ENCODE assay signal across 20 mouse cellular contexts in the genomic region with DNA sequence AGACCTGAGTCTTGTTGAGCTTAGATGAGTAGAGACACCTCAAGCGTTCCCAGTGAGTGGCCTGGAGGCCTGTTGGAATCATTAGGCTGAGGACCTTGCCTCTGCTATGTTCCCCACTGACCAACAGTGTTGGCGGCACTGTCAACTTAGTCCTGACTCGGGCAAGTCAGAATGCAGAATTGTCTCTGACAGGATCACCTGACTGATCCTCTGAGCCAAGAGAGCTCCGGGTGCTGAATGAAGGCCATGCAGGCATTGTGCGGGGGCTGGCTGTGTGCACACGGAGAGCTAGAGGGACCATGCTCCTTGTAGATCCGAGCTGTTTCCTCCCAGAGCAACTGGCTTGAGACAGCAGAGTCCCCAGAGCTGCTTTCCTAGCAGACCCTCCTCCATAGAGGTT. TPM values are rescaled to one million over a fixed set of nuclear protein-coding genes. Genes with fewer than 3 reads are reported as not detected.
DNase-seq lines count a peak whose midpoint lies in the region; ATAC-seq and TF ChIP-seq lines count a peak whose summit lies in the region.
"Had no signal": no experiment of that assay in that cellular context is flagged by ENCODE, and none has a peak within 500 bp of the region (broad histone marks: within the 10 kb centered on the region; RNA-seq: fewer than 3 reads in every experiment).

No protein-coding gene starts in this region.

- no peak overlapping the region for H3K27ac ChIP-seq in heart, postnatal 0 days (ENCODE audit: low read depth)
- peak overlapping the region; percentile 19 for H3K27ac ChIP-seq in liver, embryonic 13.5 days
- no peak overlapping the region for H3K27ac ChIP-seq in liver, embryonic 12.5 days
- H3K27ac ChIP-seq: forebrain, embryonic 10.5 days; limb, embryonic 12.5 days; liver, embryonic 14.5 days; lung, embryonic 15.5 days had no signal

- H3K4me2 ChIP-seq in heart, postnatal 0 days (ENCODE audit: low read depth, low read length), result no peak overlapping the region
- H3K4me2 ChIP-seq in liver, embryonic 13.5 days, result no peak overlapping the region
- H3K4me2 ChIP-seq in liver, embryonic 12.5 days, result no peak overlapping the region
- H3K4me2 ChIP-seq: heart, embryonic 11.5 days; limb, embryonic 12.5 days; lung, embryonic 15.5 days; midbrain, embryonic 11.5 days had no signal

- no peak overlapping the region for H3K9ac ChIP-seq in heart, postnatal 0 days (replicated peaks; ENCODE audit: low read depth, low read length)
- no peak overlapping the region for H3K9ac ChIP-seq in liver, embryonic 13.5 days
- H3K9ac ChIP-seq in liver, embryonic 12.5 days, result no peak overlapping the region
- H3K9ac ChIP-seq: limb, embryonic 12.5 days; liver, embryonic 14.5 days; lung, embryonic 15.5 days had no signal

- DNase-seq in adrenal gland, adult 2 months, result peak; percentile 32
- no peak for DNase-seq in adrenal gland, adult 18-20 months (ENCODE audit: low spot score in 2 of 2)
- no peak for DNase-seq in heart, postnatal 0 days (ENCODE audit: low spot score)
- DNase-seq in heart, adult 8-10 months (ENCODE audit: low spot score), result no peak
- DNase-seq in liver, embryonic 13.5 days, result no peak
- DNase-seq in layer of hippocampus, postnatal 14 days (ENCODE audit: low spot score in 2 of 2), result no peak
- DNase-seq in right cerebral cortex, postnatal 25 days, result no peak
- DNase-seq: kidney, adult 8-10 months; kidney, postnatal 25 days; layer of hippocampus, adult 9-11 months; lung, postnatal 4 days; spleen, adult 18-20 months; thymus, postnatal 25 days had no signal

- TF ChIP-seq CTCF in heart, postnatal 0 days (IDR thresholded peaks at IDR 0.05; ENCODE audit: low read depth), result no peak

- TF ChIP-seq EP300 in heart, postnatal 0 days (IDR thresholded peaks at IDR 0.05; ENCODE audit: low read depth), result no peak

- peak; percentile 67 for ATAC-seq in heart, postnatal 0 days (ENCODE audit: insufficient read depth, low read depth)
- ATAC-seq in liver, embryonic 13.5 days (ENCODE audit: low read depth), result no peak
- no peak for ATAC-seq in liver, embryonic 12.5 days

- no peak overlapping the region for H3K4me3 ChIP-seq in heart, postnatal 0 days (ENCODE audit: low read depth, low read length)
- H3K4me3 ChIP-seq in liver, embryonic 13.5 days (replicated peaks), result no peak overlapping the region
- H3K4me3 ChIP-seq in liver, embryonic 12.5 days, result no peak overlapping the region
- H3K4me3 ChIP-seq: forebrain, embryonic 10.5 days; limb, embryonic 12.5 days; lung, embryonic 15.5 days had no signal

- no peaks in the 10 kb centered on the region for H3K27me3 ChIP-seq in heart, postnatal 0 days (ENCODE audit: control insufficient read depth, insufficient read depth, low read length)
- no peaks in the 10 kb centered on the region for H3K27me3 ChIP-seq in liver, embryonic 13.5 days
- H3K27me3 ChIP-seq in liver, embryonic 12.5 days (replicated peaks), result no peaks in the 10 kb centered on the region
- H3K27me3 ChIP-seq: limb, embryonic 12.5 days; lung, embryonic 15.5 days had no signal

- no peaks in the 10 kb centered on the region for H3K9me3 ChIP-seq in heart, postnatal 0 days (replicated peaks; ENCODE audit: control insufficient read depth, low read length)
- H3K9me3 ChIP-seq in liver, embryonic 13.5 days (replicated peaks), result no peaks in the 10 kb centered on the region
- no peaks in the 10 kb centered on the region for H3K9me3 ChIP-seq in liver, embryonic 12.5 days (replicated peaks)
- H3K9me3 ChIP-seq: forebrain, embryonic 10.5 days; limb, embryonic 12.5 days; lung, embryonic 15.5 days had no signal

- H3K36me3 ChIP-seq in heart, postnatal 0 days (replicated peaks; ENCODE audit: control insufficient read depth, insufficient read depth, low read length), result peaks cover 20% of the 10 kb centered on the region
- peaks cover 89% of the 10 kb centered on the region for H3K36me3 ChIP-seq in liver, embryonic 13.5 days
- peaks cover 94% of the 10 kb centered on the region for H3K36me3 ChIP-seq in liver, embryonic 12.5 days

- H3K4me1 ChIP-seq in heart, postnatal 0 days (ENCODE audit: control insufficient read depth, insufficient read depth), result peaks cover 11% of the 10 kb centered on the region
- peaks cover 75% of the 10 kb centered on the region for H3K4me1 ChIP-seq in liver, embryonic 13.5 days (replicated peaks)
- peaks cover 89% of the 10 kb centered on the region for H3K4me1 ChIP-seq in liver, embryonic 12.5 days

- 45% methylated on average over 7 of the region's 7 CpGs for WGBS in heart, postnatal 0 days
- WGBS in liver, embryonic 13.5 days (ENCODE audit: insufficient replicate concordance), result 81% methylated on average over 7 of the region's 7 CpGs
- 80% methylated on average over 7 of the region's 7 CpGs for WGBS in liver, embryonic 12.5 days (ENCODE audit: insufficient replicate concordance)

RNA-seq across cellular contexts. Expression of a gene that starts 18.5 kb away (rescaled TPM):
- 10 to 100 TPM; 73.9 to 88.5 TPM for total RNA-seq in adrenal gland, adult 2 months (2021)
- polyA plus RNA-seq in adrenal gland, adult 2 months (2012; rRNA removed), result 54.3 and 85.0 TPM in 2 replicates
- total RNA-seq in adrenal gland, adult 18-20 months (2021), result 10 to 100 TPM; 70.5 to 75.9 TPM
- total RNA-seq in heart, postnatal 0 days (2014; rRNA removed; ENCODE audit: low replicate concordance), result 35.6 and 41.1 TPM in 2 replicates
- polyA plus RNA-seq in heart, postnatal 0 days (2015; fragmentation: Nextera tagmentation; extraction: Ambion mirVana), result 25.9 and 29.0 TPM in 2 replicates
- total RNA-seq in heart, adult 8-10 months (2022), result 10 to 100 TPM; 34.2 to 42.5 (median 36.2) TPM
- polyA plus RNA-seq in liver, embryonic 13.5 days (2015; fragmentation: Nextera tagmentation; extraction: Ambion mirVana), result 55.5 and 64.8 TPM in 2 replicates
- 98.6 and 118 TPM in 2 replicates for polyA plus RNA-seq in liver, embryonic 12.5 days (2016; fragmentation: Nextera tagmentation; extraction: Ambion mirVana)
- total RNA-seq in layer of hippocampus, postnatal 14 days (2021), result 100 to 1,000 TPM; 106 to 119 TPM
